Mouse (Mus musculus) T-cell, adult 66 days (primary cell): ENCODE results near the gene Alkbh8. TPM values are rescaled to one million over a fixed set of nuclear protein-coding genes. Genes with fewer than 3 reads are reported as not detected.

Experiments
- total RNA-seq, 2 experiments: library from RNA; stranded (reverse); gene quantifications; 3 replicates in 1 of 2; 4 replicates in 1 of 2; pipeline ENCODE4 v1.2.4; 2023

Alkbh8 gene
- total RNA-seq, result 10 to 100 TPM; 23.0 to 24.9 TPM

GRCm38 (mm10) chr9:3334962-3335767, at the start of gene Alkbh8:
Alkbh8 (plus strand) TSS chr9:3335140.

DNA sequence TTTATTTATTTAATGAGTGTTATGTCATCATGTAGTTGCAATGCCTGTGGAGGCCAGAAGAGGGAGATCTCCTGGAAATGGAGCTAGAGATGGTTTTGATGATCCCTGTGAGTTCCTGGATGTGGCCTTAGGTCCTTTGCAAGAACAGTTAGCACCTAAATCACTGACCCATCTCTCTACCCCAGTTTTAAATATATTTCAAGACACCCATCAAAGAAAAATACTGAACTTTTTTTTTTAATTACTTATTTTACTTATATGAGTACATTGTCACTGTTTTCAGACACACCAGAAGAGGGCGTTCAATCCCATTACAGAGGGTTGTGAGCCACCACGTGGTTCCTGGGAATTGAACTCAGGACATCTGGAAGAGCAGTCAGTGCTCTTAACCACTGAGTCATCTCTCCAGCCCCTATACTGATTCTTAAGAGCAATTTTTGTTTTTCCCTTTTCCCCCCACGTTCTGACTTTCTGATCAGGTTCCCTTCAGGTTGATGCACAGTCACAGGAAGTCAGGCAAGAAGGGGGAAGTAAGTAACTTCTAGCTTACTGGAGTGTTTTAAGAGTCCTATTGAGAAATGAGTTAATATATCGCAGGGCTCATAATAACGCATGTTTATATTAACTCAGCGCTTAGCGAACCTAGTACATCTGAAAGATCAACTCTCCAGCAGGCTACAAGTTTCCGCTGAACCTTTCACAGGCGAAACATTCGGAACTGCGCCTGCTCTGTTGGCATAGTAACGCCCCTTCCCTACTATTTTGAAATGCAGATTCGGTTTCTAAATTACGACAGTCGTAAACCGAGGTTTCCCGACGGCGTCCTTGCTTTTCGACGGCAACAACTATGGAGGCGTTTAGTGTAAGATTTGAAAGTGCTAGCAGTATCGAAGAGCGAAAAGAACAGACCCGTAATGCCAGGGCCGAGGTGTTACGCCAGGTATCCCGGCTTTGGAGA, 68.6 kb downstream of the Alkbh8 start, which contains the start of gene Cwf19l2:
Gene Cwf19l2 (plus strand): TSS at position 342 of the 958 bp plus-strand sequence.

Other genes with a start within 250 kb of the Alkbh8 start
- 10 to 100 TPM; 37.4 to 39.2 TPM for gene Cwf19l2, start 68.5 kb downstream of the Alkbh8 start, total RNA-seq
- not detected for gene Gucy1a2, start 197.6 kb downstream of the Alkbh8 start, total RNA-seq